Mouse (Mus musculus) layer of hippocampus, postnatal 14 days (tissue): Measurements from ENCODE around the gene Tdrd7. TPM values are rescaled to one million over a fixed set of nuclear protein-coding genes. Genes with fewer than 3 reads are reported as not detected.

ENCODE experiments used
- DNase-seq, 2 experiments: peaks; one replicate each; pipeline ENCODE4 v3.0.0; 2021 to 2022; ENCODE audit warnings: low spot score in 2 of 2, mixed read lengths in 1 of 2
- long read RNA-seq, 2 experiments: library from polyadenylated mRNA; stranded (forward); transcript quantifications; one replicate each; pipeline ENCODE4 v2.0.0; 2021
- total RNA-seq, 2 experiments: library from RNA; stranded (reverse); gene quantifications; 2 replicates each; pipeline ENCODE4 v1.2.3; 2021

Tdrd7 gene
- 10 to 100 TPM; 25.9 to 26.2 TPM for total RNA-seq
- long read RNA-seq, experiment 1, transcript Tdrd7-201 (17 exons, 3,716 nt), result major isoform, 11 of 17 reads
- long read RNA-seq, experiment 1, partial matches to known transcripts, result 3 of 17 reads
- long read RNA-seq, experiment 1, other reads (novel, unspliced or antisense), result 3 of 17 reads
- long read RNA-seq, experiment 2, transcript Tdrd7-201 (17 exons, 3,716 nt), result major isoform, 20 of 33 reads
- long read RNA-seq, experiment 2, partial matches to known transcripts, result 3 of 33 reads
- long read RNA-seq, experiment 2, other reads (novel, unspliced or antisense), result 10 of 33 reads

DNA sequence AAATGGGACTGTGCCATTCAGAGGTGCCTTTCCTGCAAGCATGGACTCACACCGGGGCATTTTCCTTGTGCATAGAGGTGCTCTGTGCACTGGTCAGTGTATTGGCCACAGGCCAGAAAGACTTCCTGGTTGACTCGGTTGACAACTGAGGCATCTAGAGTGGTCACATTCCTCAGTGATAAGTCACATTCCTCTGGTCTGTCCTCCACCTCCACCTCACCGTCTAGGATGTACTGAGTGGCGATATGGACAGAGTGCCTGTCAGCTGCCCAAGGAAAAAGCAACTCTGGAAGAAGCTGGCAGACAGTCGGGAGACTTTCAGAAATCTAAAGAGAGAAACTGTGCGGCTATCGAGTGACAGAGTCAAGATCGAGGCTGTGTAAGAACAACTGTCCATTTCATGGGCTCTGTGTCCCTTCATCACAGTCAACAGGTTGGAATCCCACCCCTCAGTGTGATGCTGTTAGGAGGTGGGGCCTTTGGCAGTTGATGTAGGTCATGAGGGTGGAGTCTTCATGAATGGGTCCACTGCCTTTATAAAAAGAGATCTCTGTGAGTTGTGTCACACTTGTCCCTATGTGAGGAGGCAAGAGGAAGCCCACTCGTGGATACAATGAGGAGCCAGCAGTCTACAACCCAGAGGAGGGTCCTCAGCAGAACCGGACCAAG lies at the start of gene Tdrd7:
TSS of gene Tdrd7 (plus strand) at position 564 of the 669 bp plus-strand sequence.
- no peak for DNase-seq

DNA sequence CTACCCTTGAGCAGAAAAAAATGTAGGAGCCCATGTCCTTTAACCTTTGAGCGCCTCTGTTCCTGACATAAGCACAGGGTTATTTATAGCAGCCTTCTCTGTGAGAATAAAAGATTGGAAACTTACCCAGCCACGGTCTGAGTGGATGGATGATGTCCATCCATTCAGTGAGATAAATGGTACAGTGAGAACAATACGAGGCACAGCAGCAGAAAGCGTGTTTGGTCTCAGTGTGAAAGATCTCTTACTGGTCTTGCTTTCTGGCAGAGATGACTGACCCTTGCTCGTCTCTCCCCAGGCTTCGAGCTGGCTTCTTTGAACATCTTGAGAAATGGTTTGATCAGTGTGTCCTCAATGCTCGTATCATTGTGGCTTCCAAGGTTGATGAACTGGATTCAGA lies 48.0 kb upstream of the Tdrd7 start:
- DNase-seq, result no peak

DNA sequence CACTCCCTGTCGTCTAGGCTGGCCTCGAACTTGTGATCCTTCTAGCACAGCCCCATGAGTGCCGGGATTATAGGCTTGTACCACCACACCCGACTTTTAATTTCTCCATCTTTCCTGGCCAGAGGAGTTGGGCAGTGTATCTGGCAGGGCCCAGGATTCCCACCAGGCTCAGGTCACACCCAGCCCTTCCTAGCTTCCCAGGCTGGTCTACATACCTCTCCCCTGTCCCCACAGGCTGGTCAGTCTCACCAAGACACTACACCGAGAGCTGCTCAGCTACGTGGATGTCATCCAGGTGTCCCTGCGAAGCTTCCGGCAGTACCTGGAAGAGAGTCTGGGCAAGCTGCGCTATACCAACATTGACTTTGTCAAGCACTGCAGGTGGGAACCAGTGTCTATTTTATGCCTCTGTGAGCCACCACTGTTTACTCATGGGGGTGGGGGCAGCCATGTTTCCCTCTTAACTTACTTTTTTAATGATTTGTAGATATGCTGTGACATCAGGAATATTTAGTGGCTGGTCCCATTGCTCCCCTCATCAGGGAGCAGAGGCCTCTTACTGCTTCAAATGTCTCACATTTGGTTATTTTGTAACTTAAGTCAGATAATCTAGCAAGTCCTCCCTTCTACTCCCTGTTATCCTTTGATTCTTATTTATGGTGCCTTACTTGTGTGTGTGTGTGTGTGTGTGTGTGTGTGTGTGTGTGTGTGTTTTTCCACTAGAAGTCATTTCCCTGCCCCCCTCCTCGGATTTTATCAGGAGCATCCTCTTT lies 43.3 kb upstream of the Tdrd7 start:
- no peak for DNase-seq

DNA sequence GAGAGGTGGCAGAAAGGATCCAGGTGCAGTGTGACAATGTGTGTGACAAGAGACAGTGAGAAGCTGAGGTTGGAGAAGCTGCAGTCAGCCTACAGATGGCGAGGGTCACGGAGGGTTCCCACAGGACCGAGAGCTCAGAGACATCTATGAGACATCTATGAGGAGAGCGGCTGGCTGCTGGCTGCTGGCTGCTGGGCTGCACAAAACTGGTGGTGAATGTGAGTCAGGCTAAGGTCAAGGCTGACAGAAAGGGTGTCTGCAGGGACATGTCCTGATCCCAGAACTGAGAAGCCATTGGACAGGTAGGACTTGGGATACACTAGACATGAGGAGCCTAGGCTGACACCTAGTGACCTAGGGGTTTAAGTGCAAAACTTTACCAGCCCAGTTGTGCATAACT lies 41.1 kb upstream of the Tdrd7 start:
- no peak for DNase-seq

DNA sequence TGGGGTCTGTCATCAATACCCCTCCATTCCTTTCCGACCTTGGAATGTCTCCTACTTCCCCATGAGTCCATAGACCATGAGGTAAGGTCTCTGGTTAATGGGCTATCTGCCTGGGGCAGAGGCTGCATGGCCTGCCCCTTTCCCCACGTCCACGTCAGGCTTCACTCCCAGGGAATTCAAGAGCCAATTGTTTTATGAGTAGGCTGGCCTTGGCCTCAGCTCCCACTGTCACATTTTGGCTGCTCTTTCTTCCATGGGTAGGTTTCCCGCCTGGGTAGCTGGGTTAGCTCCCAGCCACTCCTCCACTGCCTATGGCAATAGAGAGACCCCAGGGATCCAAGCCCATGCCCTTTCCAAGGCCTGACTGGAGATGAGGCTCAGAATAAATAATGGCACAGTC lies 36.6 kb upstream of the Tdrd7 start:
- no peak for DNase-seq

DNA sequence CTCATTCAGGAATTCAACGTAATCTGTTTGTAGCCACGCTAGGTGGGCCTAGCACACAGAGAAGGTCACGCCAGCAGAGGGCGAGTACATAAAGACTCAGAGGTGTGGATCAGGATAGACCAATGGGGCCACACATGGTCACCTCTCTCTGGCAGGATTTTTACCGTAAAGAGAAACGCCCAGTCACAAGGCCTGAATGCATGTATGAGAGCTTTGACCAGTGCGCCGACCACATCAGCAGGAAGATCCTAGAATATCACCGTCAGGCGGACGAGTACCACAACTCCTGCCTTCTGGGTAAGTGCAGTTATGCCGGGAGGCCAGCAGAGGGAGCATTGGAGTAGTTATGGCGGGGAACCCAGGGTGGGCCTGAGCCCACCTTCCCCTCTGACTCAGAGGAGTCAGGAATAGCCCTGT lies 23.5 kb upstream of the Tdrd7 start:
- DNase-seq, result peak; percentile 40 to 49

DNA sequence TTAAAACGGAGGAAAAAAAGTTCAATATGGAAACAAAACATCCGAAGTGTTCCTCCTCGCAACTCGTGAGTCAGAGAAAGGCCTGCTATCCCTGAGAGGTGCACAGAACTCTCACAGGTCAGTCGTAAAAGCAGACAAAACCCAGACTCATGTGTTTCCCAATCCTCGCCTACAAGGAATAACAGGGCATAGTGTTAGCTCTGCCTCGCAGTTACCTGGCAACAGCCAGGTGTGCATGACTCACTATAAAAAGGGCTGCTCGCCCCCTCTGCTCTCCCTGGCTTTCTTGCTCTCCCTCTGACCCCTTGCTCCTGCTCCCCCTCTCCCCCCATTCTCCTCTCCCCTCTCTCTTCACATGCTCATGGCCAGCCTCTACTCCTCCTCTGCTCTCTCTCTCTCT lies 17.4 kb upstream of the Tdrd7 start:
- DNase-seq, result no peak

DNA sequence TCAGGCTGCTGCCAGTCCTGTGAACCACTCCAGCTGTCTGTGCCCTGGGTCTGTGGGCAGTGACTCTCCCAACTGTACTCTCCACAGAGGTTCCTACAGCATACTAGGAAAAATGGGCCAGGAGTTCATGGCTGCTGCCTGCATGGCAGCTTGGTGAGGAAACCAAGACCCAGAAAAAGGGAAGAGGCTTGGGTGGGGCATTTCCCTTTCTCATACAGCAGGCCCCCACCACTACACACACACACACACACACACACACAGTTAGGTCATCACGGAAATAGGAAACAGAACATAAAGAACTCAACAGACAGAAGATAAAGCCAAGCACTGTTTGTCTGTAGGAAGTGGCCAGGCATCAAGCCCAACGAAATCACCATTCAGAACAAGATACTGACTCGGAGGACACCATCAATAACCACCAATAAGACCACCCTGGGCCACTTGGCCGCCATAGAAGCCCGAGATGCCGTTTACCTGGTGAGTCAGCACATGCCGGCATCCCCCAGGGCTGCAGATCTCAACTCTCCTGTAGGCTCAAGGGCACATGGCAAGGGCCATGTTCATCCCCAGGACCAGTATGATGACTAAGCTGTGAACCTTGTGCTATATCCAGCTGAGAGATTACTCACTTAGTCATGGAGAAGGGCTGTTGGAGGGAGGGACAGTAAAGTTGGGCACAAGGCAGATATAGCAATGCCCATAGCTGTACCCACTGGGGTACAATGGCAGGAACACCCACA lies 15.9 kb upstream of the Tdrd7 start:
- no peak for DNase-seq

DNA sequence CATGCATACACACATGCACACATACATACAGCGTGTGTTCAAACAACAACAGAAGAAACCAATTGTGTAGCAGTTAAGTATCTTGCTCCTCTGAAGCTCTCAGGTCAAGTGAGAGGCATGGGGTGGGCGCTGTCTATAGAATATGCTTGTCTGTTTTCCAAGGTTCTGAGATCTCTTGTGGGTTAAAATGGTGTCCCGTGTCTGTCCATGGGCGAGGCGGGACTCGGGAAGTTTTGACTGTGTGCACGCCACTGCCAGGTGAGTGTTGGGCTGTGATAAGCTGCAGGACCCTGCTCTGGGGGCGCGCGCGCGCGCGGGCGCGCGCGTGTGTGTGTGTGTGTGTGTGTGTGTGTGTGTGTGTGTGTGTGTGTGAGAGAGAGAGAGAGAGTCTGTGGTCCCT lies 13.3 kb upstream of the Tdrd7 start:
- DNase-seq, result no peak

DNA sequence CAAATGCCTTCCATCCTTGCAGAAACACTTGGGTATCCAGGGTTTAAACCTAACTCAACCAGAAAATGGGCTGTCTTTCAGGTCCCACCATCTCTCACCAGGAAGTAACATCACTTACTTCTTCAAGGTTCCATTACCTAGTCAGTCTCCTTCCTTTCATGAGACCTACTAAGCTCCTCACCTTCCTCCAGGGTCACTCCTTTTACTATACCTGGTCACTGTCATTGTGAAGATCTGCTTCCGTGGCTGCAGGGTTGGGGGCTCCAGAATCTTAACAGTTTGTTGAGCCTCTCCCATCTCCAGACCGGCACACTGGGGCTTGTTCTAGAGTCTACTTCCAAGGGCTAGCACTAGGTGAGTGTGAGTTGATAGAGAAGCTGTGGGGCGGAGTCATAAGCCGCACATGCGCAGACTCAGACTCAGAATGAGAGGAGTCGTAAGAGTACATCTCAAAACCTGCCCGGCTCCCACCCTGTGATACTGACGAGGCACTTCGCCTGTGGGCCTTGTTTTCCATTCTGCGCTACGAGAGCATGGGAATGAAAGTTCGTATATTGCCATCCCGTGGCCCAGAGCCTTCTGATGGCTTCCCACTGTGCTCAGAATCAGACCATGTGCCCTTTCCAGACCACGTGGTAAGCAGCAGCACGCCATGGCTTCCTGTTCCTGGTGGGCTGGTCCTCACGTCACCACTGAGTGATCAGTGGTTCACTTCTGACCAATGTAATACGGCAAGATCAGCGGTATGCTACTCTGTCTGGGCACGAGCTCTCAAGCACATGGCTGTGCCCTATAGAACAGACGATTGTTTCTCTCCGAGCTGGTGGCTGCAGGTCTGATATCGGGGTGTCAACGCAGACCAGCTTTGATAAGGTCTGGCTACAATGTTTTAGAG lies 11.9 kb upstream of the Tdrd7 start:
- no peak for DNase-seq

DNA sequence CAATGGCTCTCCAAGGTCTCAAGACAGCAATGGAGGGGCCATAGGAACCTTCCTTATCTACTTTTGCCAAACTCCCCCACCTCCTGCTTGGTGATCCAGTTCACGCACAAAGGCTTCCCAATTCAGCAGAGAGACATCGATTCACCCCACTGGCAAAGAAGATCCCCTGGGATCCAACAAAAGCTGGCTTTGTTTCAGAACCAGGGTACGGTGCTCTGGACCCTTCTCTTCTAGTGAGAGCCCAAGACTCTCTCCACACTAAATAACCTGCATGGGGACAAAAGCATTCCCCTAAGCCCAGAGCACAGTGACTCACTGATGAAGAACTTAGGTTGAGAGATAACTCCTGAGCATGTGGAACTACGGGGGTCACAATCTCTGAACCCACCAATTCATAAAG lies 9.9 kb upstream of the Tdrd7 start:
- DNase-seq, result no peak

DNA sequence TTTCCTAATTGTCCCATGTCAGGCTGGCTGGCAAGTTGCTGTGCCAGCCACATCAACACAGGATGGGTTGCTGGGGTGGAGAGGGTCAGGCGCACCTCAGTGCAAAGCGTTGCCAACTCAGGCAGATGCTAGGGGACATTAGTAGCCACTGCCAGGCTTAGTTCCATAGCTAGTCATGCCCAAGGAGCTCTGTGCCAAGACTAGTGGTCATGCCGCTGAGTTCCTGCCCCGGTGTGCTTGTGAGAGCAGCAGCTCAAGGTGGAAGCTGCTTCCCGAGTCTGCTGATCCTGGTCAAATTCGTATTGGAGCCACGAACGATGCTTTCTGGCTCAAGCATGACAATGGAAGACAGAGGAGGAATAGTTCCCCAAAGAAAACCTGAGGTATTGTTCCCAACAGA lies 9.0 kb upstream of the Tdrd7 start:
- DNase-seq, result no peak

DNA sequence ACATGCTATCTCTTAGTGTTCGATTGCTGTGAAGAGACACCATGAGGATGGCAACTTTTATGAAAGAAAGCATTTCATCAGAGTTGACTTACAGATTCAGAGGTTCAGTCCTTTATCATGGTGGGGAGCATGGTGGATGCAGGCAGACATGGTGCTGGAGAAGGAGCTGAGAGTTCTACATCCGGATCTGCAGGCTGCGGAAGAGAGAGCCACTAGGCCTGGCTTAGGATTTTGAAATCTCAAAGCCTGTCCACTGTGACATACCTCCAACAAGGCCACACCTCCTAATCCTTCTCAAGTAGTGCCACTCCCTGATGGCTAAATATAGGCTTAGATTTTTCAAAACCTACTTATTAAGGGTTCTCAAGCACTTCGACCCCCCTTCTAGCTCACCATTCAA lies 8.4 kb upstream of the Tdrd7 start:
- no peak for DNase-seq

DNA sequence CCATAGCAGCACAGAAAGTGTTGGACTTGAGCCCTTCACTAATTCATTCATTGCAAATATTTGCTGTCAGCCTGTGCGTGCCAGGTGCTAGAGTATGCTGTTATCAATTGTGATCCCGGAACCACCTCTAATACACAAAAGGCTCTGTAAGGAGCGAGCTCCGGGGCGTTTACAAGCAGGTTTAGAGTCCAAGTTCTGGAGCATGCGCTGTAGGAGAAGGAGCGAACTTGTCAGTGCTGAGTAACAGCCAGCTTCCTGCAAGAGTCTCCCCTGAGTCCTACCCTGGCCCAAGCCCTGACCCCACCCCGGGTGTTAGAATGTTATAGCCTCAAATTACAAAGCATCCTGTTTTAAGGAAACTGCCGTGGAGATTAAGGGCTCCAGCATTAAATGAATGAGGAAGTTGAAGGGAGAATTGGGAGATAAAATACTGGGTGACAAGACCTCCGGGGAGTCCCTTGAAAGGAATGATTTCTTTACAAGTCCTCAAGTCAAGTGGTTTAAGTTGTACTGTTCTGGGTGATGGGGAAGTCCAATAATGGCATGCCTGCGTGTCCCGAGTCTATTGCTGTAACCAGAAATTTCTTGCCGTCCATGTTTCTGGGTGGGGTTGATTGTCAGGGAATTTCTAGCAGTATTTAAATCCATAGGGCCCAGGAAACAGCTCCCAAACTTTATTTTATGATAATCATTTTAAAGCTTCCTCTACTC lies 758 bp downstream of the Tdrd7 start:
- DNase-seq, result no peak

DNA sequence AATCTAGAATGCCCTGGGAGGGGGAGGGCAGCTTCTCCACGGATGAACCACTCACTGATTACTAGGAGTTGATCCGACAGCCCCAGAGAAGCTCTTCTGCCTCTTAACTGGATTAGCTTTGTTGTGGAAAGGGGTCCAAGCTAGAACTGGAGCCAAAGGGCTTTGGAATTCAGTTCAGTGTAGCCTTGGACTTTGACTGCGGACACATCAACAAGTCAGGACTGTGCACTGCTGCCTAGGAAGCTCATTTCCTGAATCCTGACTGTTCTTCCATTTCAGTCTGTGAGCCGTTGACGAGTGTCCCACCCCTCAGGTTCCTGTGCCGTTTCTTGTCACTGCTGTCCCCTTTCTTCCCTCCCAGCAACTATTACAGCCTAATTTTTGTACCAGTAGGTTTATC lies 1.6 kb downstream of the Tdrd7 start:
- no peak for DNase-seq

DNA sequence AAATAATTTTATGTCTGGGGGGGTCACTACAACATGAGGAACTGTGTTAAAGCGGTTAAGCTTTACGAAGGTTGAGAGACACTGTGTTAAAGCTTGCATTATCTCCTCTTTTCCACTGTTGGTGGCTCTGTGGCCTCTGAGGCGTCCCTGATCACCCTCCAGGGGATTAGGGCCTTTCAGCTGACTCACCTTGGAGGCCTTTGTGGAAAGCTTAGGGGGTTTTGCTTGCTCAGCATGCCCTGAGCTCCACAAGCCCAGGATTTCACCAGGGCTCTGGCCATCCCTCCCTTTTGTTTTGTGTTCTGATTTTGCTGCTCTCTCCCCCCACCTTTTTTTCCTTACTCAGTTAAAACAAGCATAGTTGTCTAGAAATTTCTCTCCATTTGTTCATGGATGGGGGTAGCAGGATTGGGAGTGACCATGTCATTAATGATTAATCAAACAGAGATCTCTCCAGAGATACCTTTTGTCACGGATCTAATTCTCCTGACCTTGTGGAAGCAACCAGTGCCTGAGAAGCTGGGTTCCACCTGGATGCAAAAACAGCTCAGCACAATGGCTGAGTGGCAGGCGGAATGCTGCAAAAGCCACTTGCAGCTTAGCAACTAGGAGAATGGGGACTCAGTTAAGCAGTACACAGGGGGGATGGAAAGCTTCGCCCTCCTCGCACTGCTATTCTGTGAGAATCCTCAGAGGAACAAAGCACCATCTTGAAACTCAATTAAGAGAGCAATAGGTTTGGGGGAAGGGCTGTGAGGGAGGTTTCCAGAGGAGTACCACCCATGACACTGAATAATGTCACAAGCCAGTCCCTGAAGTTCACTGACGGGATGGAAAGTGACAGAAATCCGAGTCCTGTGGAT lies 2.6 kb downstream of the Tdrd7 start:
- DNase-seq, result no peak

DNA sequence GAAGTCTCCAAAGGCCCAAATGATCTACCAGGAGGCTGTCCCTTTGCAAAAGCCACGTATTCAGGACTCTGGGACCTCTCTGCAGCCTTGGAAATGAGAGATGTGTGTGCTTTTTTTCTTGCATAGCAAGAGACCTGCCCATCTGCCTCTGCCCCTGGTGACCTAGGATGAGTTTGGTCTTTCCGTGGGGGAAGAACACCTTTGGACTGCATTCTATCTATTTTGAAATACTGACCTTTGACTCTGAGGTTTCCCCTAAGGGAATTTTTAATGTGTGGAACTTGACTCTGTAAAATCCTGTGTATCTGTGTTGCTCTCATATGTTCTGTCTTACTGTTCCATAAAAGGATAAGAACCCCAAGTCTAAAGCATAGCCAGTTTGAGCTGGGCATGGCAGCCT lies 3.9 kb downstream of the Tdrd7 start:
- no peak for DNase-seq

DNA sequence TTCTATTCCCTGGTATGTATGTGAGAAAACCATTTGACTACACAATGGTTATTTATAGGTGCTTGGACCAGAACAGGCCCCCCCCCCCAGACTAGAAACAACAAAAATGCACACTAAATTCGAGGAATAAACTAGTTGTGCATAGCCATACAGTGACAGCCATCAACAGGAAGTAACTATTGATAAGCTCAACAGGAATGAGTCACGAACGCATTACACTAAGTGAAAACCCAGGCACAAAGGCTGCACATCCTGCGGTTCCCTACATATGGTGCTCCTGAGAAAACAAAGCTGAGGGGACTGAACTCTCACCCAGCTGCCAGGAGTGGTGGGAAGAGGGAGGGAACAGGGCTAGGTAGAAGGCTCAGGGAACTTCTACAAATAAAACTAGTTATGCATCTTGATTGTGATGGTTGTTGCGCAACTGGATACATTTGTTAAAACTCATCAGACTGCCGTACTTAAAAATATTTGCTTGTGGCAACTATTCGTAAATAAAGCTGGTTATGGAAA lies 5.0 kb downstream of the Tdrd7 start:
- no peak for DNase-seq
